Comparison of ENCODE assay signal across 18 mouse cellular contexts in genomic region chr1:170985092-170985491, GRCm38 (mm10). TPM values are rescaled to one million over a fixed set of nuclear protein-coding genes. Genes with fewer than 3 reads are reported as not detected.
"Had no signal": no experiment of that assay in that cellular context is flagged by ENCODE, and none has a peak within 500 bp of the region (broad histone marks: within the 10 kb centered on the region; RNA-seq: fewer than 3 reads in every experiment).

No protein-coding gene starts in this region.

- H3K27ac ChIP-seq: layer of hippocampus, adult 2 months; limb, embryonic 12.5 days; liver, embryonic 13.5 days; lung, embryonic 15.5 days; midbrain, embryonic 10.5 days; neural tube, embryonic 12.5 days; stomach, postnatal 0 days had no signal

- H3K4me2 ChIP-seq: limb, embryonic 12.5 days; liver, embryonic 13.5 days; lung, embryonic 15.5 days; neural tube, embryonic 12.5 days had no signal

- ATAC-seq: liver, postnatal 0 days had no signal

- H3K9ac ChIP-seq: limb, embryonic 12.5 days; liver, embryonic 13.5 days; liver, postnatal 0 days; lung, embryonic 15.5 days; neural tube, embryonic 12.5 days had no signal

- H3K36me3 ChIP-seq: limb, embryonic 12.5 days; liver, embryonic 13.5 days; lung, embryonic 15.5 days; midbrain, embryonic 10.5 days; neural tube, embryonic 12.5 days had no signal

- H3K27me3 ChIP-seq: liver, embryonic 13.5 days; lung, embryonic 15.5 days; neural tube, embryonic 12.5 days had no signal

- H3K4me3 ChIP-seq: layer of hippocampus, adult 2 months; limb, embryonic 12.5 days; liver, embryonic 13.5 days; lung, embryonic 15.5 days; midbrain, embryonic 10.5 days; neural tube, embryonic 12.5 days had no signal

- H3K4me1 ChIP-seq: limb, embryonic 12.5 days; liver, embryonic 13.5 days; lung, embryonic 15.5 days; midbrain, embryonic 10.5 days; neural tube, embryonic 12.5 days had no signal

- DNase-seq: kidney, postnatal 4 days; liver; liver, embryonic 13.5 days; liver, postnatal 0 days; lung, postnatal 14 days; midbrain, embryonic 14.5 days; right cerebral cortex, postnatal 25 days; thymus, adult 18-20 months; thymus, postnatal 14 days had no signal

- H3K9me3 ChIP-seq: limb, embryonic 12.5 days; liver, embryonic 13.5 days; lung, embryonic 15.5 days; midbrain, embryonic 10.5 days; neural tube, embryonic 12.5 days had no signal

RNA-seq across cellular contexts. Expression of gene Fcgr2b, which starts 8.7 kb away (rescaled TPM):
- polyA plus RNA-seq: midbrain, embryonic 10.5 days had no signal

RNA-seq across cellular contexts. Expression of gene Fcgr4, which starts 33.6 kb away (rescaled TPM):
- total RNA-seq: layer of hippocampus, adult 2 months; layer of hippocampus, postnatal 10 days; left cerebral cortex, postnatal 36 days had no signal
- polyA plus RNA-seq: midbrain, embryonic 10.5 days had no signal

RNA-seq across cellular contexts. Expression of gene Fcrla, which starts 57.7 kb away (rescaled TPM):
- total RNA-seq: layer of hippocampus, adult 2 months; layer of hippocampus, postnatal 10 days; left cerebral cortex, postnatal 36 days had no signal
- polyA plus RNA-seq: kidney, embryonic 16.5 days; limb, embryonic 12.5 days; midbrain, embryonic 10.5 days; midbrain, embryonic 14.5 days; neural tube, embryonic 12.5 days had no signal
